Mouse (Mus musculus) ovary, postnatal 10 days (tissue): Measurements from ENCODE around the gene Tap1.
"Not testable (repeated sequence)": the region's sequence is repeated elsewhere in the genome, so short reads cannot be mapped to it uniquely, and the experiment has no call there.

Experiments
- DNase-seq: peaks from one replicate; pipeline ENCODE4 v3.0.0; 2022; ENCODE audit warnings: low spot score

Tap1 gene

DNA sequence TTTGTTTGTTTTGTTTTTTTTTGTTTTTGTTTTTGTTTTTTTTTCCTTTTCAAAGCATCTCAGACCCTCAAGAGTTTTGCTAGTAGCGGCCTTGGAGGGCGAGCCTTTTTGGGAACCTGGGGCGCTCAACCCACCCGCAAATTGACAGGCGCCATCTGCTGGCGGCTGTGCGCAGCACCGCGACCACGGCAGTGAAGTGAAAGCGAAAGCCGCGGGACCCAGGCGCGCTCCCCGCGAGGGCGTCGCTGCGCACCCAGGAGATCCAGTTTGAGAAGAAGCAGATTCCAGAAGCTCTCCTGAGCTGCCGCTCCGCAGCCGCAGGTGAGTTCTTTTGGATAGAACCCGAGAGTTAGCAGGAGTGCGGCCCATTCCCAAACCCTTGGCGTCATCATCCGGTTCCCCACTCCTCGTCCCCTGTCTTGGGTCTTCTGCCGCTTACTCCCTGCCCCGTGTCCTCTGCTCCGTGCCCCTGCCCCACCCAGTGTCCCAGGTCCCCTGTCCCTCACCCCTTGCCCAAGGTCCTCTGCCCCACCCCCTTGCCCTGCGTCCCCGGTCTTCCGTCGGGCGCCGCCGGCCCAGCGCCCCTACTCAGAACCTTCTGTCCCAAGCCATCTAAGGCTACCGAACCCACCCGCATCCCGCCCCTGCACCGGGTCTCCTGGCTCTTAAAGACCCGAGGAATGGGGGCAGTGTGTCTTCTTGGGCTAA is 17.1 kb downstream of the Tap1 start:
- peak; percentile 85 for DNase-seq

DNA sequence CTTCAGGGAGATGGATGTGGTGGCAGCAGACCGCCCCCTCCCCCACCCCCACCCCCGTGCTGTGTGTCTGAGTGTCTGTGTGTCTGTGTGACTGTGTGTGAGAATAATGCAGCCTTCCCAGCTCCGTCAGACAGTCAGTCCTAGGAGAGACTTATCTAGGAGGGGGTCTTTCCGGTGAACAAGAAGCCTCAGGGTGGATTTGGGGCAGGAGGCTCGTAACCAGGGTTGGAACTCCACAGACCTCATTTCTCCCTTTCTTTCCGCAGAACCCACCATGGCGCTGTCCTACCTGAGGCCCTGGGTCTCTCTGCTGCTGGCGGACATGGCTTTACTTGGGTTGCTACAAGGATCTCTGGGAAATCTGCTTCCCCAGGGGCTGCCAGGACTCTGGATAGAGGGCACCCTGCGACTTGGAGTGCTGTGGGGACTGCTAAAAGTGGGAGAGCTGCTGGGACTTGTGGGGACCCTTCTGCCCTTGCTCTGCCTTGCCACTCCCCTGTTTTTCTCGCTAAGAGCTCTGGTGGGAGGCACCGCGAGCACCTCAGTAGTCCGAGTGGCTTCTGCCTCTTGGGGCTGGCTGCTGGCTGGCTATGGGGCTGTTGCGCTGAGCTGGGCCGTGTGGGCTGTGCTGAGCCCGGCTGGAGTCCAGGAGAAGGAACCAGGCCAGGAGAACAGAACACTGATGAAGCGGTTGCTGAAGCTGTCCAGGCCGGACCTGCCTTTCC is 17.8 kb downstream of the Tap1 start:
- no peak for DNase-seq

DNA sequence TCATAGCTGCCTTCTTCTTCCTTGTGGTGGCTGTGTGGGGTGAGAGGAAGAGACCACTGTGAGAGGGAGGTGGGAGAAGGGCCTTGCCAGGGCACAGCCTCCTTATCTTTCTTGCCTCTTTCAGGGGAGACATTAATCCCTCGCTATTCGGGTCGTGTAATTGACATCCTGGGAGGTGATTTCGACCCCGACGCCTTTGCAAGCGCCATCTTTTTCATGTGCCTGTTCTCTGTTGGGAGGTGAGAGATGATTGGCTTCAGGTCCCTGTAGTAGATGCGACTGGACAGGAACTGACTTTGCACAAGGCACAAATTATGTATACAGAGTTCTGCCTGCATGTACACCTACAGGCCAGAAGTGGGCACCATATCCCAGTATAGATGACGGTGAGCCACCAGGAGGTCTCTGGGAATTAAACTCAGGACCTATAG is 18.4 kb downstream of the Tap1 start:
- no peak for DNase-seq

DNA sequence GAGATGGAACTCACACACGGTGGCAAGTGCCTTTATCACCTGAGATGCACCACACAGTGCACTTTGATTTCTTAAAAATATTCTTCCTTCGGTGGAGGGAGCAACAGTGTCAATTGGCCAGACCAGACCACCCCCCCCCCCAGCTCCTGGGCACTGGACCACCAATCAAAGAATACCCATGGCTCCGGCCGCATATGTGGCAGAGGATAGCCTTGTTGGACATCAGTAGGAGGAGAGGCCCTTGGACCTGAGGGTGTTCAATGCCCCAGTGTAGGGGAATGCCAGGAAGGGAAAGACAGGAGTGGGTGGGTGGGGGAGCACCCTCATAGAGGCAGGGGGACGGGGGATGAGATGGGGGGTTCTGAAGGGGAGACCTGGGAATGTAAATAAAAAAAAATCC is 19.4 kb downstream of the Tap1 start:
- no peak for DNase-seq

DNA sequence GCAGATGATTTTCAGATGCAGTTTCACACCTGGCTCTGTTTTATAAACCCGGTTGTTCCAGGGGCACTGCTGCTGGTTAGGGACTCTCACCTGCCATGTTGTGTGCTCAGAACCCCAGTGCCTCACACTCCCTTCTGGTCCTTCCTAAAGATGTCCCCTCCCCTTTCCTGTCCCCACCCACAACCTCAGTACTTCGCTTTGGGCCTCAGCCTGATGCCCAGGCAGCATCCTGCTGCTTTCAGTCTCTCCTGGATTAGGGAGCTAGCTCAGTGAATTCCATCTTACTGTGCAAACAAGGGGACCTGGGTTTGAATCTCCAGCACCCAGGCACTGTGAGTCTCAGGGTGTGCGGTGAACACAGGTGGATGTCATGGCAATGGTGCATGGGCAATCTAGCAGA is 20.1 kb downstream of the Tap1 start:
- DNase-seq, result no peak

DNA sequence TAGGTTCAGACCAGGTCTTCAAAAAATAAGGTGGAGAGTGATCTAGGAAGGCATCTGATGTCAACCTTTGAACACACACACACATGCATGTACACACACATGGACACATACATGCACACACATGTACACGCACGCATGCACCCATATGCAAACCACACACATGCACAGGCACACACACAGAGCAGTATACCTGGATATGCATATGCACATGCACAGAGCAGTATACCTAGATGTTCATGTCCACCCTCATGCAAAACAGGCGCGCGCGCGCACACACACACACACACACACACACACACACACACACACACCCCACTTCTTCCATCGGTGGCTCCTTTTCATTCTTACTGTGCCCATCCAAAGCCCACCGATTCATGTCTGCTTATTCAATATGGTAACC is 20.5 kb downstream of the Tap1 start:
- DNase-seq, result no peak

DNA sequence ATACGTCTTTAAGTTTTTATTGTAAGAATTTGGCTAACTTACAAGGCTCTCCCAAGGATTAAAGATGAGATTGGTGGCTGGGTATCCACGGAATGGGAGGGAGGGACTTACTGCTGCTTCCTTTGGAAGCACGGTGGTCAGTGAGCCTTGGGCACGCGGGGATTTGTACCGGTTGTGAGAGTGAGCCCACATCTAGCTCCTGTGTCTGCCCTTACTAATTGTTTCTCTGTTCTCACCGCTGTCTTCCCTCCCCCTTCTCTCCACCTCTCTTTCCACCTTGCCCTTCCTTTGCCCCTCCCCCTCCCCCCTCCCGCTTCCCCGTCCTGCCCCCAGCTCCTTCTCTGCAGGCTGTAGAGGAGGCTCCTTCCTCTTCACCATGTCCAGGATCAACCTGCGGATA is 21.1 kb downstream of the Tap1 start:
- DNase-seq, result no peak

DNA sequence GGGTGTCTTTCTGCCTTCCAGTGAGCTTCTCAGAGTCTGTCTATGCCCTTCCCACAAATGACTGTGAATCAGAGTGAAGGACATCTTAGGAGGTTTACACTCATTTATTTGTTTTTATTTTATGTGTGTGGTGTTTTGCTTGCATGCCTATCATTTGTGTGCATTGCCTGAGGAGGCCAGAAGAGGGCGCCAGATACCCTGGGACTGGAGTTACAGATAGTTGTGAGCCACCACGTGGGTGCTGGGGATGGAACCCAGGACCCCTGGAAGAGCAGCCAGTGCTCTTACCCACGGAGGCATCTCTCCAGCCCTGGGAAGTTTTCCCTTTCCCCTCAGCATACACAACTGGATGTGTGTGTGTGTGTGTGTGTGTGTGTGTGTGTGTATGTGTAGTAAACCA is 22.3 kb downstream of the Tap1 start:
- DNase-seq, result no peak

DNA sequence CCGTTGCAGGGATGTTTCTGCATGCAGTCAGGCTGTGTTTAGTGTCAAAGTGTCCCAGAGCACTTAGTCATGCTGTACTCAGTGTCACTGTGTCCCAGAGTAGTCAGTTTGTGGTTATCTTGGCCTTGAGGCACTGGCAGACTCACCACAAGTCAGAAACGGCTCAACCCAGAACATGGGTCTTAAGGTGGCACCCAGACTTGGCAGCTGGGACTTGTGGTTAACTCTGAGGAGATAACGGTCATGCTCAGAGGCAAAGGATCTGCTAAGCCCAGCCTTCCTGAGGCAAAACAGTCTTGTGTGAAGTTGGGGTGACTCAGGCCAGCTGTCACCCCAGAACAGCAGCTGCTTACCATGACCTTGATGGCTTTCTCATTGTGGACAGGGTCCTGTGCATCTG is 23.2 kb downstream of the Tap1 start:
- no peak for DNase-seq

DNA sequence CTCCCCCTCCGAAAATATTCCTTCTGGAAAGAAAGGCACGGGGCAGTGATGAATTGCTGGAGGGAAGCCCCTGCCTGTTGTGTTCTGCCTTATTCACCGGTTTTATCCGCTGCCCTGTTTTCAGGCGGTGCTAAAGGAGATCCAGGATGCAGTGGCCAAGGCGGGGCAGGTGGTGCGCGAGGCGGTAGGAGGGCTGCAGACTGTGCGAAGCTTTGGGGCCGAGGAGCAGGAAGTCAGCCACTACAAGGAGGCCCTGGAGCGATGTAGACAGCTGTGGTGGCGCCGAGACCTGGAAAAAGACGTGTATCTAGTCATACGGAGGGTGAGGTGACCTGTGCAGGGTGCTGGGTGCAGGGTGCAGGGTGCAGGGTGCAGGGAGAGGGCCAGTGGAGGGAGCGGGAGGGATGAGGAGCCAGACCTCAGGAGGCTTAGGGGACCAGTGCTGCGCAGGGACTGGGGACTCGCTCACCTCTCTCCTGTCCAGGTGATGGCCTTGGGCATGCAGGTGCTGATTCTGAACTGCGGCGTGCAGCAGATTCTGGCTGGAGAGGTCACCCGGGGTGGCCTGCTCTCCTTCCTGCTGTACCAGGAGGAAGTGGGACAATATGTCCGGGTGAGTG is 24.5 kb downstream of the Tap1 start:
- no peak for DNase-seq

DNA sequence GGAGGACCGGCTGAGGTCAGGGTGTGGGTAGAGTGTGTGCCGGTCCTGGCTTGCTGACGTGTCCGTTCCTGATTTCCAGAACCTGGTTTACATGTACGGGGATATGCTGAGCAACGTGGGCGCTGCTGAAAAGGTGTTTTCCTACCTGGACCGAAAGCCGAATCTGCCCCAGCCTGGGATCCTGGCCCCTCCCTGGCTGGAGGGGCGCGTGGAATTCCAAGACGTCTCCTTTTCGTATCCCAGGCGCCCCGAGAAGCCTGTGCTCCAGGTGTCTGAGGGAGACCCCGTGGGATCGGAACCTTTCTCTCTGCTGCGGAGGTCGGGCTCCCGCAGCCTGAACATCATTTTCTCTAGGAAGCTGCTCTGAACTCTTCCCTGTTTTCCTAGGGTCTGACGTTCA is 26.6 kb downstream of the Tap1 start:
- no peak for DNase-seq

DNA sequence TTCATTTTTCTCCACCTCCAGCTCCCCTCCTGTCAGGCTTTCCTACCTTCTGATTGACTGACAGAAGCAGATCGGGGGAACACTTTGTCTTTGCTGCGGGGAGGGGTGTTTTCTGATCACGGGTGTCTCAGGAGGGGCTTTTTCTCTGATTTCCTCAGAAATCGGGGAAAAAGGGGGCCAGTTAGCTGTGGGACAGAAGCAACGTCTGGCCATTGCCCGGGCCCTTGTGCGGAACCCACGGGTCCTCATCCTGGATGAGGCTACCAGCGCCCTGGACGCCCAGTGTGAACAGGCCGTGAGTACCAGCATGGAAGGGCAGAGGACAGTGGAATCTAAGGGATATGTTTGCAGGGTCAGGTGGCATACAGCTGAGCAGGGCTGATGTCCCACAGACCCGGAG is 27.8 kb downstream of the Tap1 start:
- DNase-seq, result no peak

DNA sequence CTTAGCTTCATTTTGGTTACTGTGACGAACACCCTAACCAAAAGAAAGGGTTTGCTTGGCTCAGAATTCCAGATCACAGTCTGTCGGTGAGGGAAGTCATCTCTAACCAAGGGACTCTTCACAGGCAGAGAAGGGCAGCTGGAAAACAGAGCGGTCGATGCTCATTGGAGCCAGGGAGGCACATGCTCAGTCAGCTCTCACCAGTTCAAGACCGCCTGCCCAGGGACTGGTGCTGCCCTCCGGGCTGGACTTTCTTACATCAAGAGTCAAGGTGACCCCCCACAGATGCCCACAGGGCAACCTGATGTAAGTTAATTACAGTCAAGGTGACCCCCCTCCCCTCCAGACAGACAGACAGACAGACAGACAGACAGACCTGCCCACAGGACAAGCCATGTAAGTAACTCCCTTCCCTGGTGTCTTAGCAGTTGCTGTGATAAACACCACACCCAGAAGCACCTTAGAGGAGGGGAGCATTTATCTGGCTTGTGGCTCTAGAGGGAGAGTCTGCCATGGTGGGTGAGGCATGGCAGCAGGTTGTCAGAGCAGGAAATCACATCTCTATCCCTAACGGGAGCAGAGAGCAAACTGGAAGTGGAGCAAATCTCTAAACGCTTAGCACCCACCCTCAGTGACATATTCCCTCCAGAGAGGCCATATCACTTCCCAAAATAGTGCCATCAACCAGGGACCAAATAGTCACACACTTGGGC is 30.0 kb downstream of the Tap1 start:
- no peak for DNase-seq

DNA sequence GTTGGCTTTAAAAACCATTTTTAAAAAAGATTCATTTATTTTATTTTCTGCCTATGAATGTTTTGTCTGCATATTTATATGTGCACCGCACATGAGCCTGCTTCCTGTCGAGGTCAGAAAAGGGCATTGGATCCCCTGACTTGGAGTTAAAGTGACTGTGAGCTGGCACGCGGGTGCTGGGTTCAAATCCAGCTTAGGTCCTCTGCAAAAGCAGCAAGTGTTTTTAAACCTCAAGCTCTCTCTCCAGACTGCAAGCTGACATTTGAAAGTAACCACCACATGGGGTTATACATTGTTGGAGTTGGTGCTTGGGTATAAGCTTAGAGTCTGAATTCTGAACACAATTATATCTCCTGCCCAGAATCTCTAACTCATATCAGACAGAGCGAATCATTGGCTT is 30.6 kb downstream of the Tap1 start:
- no peak for DNase-seq

DNA sequence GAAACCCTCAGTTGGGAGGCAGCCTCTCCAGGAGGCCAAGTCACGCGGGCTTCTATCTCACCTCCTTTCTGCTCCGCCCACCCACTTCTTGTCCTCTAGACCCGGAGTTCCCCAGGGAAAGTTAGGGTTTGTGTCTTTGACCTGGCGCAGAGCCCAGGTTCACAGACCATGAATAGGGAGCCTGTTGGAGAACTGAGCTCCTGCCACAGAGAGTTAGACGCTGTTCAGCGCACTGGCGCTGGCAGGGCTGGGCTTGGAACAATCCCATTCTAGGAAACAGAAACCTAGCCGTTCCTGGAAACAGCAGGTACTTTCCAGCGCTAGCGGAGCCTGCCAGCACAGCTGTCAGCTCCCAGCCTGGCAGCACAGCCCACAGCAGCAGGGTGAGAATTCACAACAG is 31.3 kb downstream of the Tap1 start:
- no peak for DNase-seq

DNA sequence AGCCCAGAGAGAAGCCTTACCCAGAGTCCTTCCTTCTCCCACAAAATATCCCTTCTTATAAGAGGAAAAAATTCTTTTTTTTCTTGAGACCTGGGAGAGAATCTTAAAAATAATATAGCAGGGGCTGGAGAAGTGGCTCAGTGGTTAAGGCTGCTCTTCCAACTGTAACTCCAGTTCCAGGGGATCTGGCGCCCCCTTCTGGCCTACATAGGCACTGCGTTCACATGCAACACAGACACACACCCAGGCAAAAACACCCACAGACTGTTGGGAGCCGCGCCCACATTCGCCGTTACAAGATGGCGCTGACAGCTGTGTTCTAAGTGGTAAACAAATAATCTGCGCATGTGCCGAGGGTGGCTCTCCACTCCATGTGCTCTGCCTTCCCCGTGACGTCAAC is 31.7 kb downstream of the Tap1 start:
- not testable (repeated sequence) for DNase-seq

DNA sequence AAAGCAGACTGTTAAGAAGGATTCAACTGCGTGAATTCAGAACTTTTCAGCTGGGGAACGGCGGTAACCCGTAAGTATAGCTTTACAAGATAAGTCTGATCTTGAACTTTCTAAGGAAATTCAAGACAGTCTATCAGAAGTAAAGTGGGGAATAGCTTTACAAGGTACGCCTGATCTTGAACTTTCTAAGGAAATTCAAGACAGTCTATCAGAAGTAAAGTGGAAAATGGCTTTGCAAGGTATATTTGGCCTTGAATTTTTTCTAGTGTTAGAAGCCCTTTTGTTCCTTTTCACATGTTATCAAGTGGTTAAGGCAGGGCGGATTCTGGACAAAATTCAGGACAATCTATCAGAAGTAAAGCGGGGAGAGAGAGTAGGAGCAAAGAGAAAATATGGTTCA is 32.4 kb downstream of the Tap1 start:
- not testable (repeated sequence) for DNase-seq

DNA sequence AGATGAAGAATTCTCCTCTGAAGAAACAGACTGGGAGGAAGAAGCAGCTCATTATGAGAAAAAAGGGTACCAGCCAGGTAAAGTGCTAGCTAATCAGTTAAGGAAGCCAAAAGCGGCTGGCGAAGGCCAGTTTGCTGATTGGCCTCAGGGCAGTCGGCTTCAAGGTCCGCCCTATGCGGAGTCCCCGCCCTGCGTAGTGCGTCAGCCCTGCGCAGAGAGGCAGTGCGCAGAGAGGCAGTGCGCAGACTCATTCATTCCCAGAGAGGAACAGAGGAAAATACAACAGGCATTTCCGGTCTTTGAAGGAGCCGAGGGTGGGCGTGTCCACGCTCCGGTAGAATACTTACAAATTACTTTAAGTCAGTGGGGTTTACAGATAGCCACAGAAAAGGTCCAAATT is 33.0 kb downstream of the Tap1 start:
- not testable (repeated sequence) for DNase-seq

DNA sequence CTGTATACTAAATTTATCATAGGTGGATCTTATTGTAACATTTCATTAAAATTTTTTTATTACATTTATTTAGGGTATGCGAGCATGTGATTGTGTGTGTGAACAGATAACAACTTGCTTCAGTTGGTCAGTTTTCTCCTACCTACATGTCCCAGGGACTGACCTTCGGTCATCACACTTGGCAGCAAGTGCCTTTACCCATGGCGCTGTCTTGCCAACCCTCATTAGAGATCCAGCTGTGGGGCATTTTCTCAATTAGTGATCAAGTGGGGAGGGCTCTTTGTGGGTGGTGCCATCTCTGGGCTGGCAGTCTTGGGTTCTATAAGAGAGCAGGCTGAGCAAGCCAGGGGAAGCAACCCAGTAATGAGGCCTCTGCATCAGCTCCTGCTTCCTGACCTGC is 37.5 kb downstream of the Tap1 start:
- no peak for DNase-seq

DNA sequence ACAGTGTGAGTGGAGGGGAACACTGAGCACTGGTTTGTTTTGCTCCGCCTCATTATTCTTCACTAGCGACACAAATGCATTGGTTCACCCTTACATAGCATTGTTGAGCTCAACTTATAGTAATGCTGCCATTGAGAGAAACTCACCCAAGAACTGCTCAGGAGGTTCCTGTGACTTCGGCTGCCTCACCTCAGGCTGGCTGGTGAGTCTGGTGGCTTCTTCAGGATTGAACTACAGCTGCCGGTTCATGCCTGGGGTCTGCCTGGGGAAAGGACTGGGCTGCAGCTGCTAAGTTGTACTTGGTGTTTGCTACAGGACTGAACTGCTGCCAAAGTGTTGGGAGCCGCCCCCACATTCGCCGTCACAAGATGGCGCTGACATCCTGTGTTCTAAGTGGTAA is 38.1 kb downstream of the Tap1 start:
- DNase-seq, result no peak

DNA sequence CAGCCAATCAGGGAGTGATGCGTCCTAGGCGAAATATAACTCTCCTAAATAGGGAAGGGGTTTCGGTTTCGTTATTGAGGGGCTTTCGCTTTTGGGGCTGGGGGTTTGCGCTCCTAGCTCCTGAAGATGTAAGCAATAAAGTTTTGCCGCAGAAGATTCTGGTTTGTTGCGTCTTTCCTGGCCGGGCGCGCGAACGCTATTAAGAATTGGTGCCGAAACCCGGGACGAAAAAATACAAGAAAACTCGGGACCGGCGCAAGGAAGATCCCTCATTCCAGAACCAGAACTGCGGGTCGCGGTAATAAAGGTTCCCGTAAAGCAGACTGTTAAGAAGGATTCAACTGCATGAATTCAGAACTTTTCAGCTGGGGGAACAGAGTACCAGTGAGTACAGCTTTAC is 38.6 kb downstream of the Tap1 start:
- DNase-seq, result not testable (repeated sequence)

DNA sequence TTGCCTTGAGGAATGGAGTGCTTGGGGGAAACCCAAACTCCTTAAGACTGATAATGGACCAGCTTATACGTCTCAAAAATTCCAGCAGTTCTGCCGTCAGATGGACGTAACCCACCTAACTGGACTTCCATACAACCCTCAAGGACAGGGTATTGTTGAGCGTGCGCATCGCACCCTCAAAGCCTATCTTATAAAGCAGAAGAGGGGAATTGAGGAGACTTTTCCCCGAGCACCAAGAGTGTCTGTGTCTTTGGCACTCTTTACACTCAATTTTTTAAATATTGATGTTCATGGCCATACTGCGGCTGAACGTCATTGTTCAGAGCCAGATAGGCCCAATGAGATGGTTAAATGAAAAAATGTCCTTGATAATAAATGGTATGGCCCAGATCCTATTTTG is 43.6 kb downstream of the Tap1 start:
- not testable (repeated sequence) for DNase-seq

DNA sequence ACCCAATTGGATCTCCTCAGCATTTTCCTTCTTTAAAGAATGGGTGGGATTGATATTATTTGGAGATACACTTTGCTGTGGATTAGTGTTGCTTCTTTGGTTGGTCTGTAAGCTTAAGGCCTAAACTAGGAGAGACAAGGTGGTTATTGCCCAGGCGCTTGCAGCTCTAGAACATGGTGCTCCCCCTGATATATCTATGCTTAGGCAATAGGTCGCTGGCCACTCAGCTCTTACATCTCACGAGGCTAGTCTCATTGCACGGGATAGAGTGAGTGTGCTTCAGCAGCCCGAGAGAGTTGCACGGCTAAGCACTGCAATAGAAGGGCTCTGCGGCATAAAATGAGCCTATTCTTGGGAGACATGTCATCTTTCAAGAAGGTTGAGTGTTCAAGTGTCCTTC is 44.7 kb downstream of the Tap1 start:
- DNase-seq, result not testable (repeated sequence)
